Mouse (Mus musculus) cerebellum, adult 8-10 months (tissue): ENCODE results near the gene Apol10b.
"Not testable (repeated sequence)": the region's sequence is repeated elsewhere in the genome, so short reads cannot be mapped to it uniquely, and the experiment has no call there.

Experiments used
- DNase-seq: peaks from one replicate; pipeline ENCODE4 v3.0.0; 2022

Apol10b gene

DNA sequence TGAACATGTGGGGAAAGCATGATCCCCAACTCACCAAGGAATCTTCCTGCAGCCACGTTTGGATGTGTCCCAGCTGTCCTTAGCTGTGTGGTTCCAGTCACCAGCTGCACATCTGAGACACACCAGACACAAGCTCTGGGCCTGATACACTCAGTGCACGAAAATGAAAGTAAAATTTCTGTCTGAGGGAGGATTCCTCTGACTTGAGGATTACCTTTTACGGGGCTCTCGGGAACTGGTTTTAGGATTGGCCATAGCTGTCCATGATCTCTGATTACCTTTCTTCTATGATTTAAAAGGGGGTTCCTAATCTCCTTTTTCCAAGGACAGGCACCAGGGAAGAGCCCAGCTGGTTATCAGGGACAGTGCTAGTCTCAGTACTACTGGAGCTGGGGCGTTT, at the start of gene Apol10b:
Gene Apol10b (minus strand): TSS at position 165 of the 400 bp plus-strand sequence.
- DNase-seq: no peak

DNA sequence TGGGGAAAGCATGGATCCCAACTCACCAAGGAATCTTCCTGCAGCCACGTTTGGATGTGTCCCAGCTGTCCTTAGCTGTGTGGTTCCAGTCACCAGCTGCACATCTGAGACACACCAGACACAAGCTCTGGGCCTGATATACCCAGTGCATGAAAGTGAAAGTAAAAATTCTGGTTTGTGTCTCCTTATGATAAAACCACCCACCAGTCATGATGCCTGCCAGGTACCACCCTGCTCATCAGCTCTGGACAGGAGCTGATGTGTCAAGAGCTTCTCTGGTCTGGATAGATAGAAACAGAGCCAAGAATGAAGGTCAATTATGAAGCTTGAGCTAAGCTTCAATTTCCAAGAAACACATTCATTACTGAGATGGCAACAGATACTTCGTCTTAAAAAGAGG, 47.3 kb upstream of the Apol10b start, which contains the start of gene Apol11b:
Gene Apol11b (minus strand): TSS at position 111 of the 400 bp plus-strand sequence.
- DNase-seq: not testable (repeated sequence)

DNA sequence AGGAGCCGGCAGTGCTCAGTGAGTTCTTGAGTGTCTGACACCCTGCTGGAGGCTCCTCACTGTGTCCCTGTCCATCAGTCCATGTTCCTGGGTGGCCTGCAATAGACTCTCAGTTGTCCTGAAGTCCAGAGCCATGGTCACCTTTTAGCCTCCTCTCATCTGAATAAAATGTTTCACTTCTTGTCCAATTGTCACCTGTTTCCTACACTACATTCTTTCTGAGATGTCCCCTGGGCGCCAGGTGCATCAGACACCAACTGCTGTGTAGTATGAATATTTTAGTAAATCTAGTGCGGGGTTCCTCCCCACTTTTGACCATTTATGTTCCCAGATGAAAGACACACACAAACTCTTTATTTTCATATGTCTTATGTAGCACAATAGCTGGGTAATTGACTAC, 33.9 kb upstream of the Apol10b start:
- DNase-seq: not testable (repeated sequence)

DNA sequence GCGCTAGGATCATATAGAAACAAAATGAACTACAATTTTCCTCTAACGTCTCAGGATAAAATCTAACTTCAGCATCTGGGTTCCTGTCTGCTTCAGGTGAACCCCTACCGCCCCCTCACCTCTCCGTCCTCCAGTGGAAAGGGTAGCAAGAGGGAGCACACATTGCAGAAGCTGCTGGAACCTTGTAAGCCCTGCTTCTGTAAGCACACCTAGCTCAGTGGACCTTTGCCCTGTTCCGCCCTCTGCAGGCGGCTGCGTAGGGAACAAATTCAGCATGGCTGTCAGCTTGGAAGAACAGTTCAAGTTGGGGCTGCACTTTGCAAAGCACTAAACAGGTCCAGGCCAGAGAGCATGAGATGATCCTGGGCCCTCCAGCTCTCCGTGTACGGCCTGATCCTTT, 32.7 kb upstream of the Apol10b start:
- DNase-seq: not testable (repeated sequence)

DNA sequence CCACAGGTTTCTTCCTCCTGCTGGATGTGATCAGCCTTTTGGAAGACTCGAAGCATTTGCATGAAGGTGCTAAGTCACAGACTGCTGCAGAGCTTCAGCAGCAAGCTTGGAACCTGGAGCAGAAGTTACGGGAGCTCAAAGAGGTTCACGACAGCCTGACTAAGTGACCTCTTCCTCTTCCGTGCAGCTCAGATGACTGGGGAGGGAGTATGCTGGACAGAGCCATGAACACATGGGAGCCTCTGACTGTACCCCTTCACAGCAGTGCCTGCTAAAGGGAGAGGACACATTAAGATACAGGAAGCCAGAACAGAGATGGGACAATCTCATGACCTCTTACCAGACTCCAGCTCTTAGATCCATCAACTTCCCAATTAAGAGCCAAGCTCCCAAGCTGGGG, 30.5 kb upstream of the Apol10b start:
- DNase-seq: not testable (repeated sequence)

DNA sequence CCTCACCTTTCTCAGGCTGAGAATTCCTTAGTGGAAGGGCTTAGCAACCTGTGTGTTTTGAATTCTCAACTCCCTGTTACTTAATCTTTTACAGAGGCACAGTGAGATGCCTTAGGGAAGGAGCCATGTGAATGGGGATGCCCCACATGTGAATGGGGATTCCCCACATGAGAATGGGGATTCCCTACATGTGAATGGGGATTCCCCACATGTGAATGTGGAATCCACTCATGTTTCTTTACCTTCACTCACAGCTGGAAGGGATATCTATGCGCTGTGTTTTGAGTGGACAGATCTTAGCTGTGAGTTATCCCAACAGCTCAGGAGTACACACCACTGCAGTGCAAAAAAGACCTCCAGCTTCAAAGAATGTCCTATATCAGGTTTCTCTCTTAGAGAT, 28.8 kb upstream of the Apol10b start:
- no peak for DNase-seq

DNA sequence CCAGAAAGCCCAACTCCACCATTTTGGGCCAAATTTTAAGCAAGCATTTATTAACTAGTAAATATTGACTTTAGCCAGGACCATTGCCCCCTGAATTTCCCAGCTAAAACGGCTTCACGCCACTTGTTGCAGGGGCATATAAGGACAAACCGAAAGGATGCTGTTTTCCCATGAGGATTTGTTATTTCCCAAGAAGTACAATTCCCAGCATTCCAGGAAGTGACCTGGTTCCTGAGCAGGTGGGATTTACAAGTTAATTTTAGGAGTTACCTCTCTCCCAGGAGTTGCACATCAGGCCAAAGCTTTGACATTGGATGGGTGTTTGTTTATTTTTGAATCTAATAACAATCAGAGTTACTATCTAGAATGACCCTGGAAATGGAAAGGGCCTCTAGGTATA, 10.1 kb upstream of the Apol10b start:
- no peak for DNase-seq

DNA sequence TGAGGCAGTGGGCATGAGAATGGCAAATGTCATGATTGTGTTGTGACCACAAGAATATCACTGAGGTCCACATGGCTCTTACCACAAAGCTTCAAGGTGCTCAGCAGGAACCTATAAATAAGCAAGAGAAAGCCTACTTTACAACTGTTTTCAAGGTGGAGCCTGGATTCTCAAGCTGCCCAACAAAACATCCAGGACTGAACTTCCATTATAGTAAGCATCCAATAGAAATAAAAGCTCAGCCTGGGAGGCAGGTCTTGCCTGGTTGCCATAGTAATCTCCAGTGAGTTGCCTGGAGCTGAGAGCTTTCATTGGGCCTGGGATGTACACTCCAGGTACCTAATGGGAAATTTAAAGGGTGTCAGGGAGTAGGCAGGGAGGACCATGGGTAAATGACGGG, 3.0 kb upstream of the Apol10b start, which contains the start of gene Gm36245:
Gene Gm36245 (plus strand): TSS at position 301 of the 400 bp plus-strand sequence.
- DNase-seq: no peak

DNA sequence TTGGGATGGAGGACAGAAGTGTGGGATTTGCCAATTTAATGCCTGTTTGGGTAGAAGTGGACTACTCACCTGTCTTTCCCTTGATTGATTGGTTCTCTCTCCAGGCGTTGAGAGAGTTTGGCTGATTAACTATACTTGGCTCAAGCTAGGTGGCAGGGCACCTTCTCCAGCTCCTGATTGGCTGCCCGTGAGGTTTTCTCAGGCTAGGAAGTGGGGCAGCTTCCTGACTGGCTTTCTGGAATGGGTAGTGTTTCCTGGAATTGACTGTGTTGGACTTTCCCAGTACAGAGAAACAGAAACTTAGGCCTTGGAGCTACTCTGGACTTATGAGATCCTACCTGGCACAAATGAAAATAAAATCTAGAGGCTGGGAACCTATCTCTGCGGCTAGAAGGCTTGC, 2.5 kb upstream of the Apol10b start:
- no peak for DNase-seq

DNA sequence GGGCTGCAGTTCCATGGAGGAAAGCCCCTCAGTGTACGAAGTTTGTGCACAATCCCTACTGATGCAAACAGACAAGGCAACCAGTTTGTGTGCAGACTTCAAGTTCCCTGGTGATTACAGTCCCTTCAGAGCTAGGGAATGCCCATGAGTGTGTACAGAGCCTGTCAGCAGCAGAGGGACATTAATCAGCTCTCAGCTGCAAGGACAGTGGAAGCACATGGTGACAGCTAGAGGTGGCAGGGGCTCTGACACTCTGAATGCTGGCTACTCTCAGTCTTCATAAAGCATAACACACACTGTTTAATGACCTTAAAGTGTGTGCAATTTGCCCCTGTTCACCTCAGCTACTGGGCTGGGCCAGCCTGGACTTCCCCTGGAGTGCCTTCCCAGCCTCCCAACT, 2.4 kb downstream of the Apol10b start:
- no peak for DNase-seq

DNA sequence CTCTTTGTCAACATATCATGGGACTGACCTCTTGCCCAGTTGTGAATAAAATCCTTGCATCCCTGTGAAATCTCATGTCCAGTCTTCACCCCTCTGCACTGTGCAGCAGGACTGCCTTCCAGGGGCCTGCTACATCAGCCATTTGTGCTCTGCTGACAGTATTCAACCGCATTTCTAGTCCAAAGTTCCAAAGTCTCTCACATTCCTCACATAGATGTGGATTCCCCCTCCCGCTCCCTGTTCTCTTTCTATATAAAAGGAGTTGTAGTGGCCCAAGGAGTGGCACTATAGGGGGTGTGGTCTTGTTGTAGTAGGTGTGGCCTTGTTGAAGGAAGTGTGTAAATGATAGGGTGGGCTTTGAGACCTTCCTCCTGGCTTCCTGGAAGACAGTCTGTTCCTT, 5.0 kb downstream of the Apol10b start:
- DNase-seq: no peak

DNA sequence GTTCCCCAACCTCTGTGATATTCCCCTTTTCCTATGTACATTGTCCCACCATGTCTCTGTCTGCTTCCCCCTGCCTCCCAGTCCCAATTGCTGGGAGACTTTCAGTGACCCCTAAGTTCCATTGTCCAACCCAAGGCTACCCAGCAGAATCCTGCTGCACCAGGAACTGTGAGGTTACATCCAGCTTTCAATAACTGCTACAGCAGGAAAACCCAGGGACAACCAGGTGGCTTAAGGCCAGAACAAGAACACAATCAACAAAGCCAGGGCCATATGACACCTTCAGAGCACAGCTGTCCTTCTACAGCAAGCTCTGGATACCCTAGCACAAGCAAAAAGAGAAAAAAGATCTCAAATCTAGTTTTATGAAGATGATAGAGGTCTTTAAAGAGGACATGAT, 6.9 kb downstream of the Apol10b start:
- DNase-seq: no peak

DNA sequence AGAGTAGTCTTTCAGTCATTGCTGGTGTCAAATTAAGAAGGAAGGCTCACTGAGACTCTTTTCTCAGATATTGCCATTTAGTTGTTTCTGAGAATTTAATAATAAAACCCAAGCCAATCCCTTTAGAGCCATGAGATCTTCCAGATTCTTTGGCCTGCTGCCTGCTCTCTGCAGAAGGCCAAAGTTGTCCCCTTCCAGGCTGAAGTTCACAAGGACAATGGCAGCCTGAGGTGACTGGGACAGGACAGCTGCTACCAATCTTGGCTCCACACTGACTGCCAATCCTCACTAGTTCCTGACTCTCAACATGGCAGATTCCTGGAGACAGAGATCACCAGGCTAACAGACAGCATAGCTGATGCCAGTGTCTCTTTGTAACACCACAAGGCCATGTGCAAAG, 8.9 kb downstream of the Apol10b start:
- no peak for DNase-seq

DNA sequence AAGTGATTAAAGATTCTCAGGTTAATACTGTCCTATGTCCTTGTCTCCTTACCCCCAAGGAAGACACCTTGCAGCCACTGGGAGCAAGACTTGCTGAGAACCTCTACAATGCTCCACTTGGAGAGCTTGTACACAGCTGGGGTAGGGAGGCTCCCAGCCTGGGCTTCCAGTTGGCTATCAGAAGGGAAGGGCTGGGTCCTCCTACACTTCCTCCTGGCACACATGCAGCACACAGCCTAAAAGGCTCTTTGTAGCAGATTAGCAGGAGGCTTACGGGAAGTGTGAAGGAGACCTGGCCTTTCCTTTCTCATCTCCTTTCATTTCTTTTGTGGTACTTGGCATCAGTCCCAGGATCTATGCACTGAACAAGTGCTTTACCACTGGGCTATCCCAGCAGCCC, 14.2 kb downstream of the Apol10b start:
- DNase-seq: no peak

DNA sequence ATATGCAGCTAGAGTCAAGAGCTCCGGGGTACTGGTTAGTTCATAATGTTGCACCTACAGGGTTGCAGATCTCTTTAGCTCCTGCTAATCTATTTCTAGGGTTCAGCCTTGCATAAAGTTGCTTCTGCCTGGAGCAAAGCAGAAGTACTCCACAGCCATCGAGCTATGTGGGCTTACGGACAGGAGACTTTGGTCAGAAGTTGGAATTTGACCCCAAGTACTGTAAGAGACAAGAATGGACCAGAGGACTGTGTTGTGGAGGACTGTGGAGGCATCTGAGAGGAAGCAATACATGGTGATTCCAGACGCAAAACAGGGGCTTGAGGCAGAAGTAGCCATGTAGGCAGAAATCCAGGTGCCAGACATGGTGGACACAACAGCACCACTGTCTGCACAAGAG, 16.6 kb downstream of the Apol10b start:
- no peak for DNase-seq

DNA sequence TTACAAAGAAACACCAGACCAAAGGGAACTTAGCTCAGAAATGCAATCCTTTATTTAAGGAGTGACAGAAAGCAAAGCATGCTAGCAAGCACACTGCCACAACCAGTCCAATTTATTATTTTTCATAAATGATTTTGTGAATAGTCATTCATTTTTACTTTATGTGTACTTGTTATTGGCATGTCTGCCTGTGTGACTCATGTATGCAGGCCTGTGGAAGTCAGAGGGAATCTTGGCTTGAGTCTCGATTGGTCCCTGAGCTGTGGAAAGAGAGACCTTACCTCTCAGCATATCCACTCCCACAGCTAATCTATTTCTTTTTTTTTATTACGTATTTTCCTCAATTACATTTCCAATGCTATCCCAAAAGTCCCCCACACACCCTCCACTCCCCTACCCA, 17.1 kb downstream of the Apol10b start:
- DNase-seq: no peak

DNA sequence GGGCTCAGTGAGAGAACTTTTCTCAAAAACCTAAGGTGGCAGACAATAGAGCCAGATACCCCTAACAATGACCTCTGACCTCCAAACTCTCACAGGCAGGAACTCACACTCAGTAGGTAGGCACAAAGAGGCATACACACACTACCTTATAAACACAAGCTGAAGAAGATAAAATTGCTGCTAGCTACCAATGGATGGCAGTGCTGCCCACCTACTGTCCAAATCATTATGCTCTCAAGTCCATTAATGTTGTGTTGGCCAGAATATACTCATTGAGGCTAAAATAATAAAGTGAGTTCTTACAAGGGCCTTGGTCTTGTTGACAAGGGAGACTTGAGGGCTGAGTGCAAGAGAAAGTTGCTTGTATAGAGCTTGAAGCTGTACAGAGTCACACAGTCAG, 32.7 kb downstream of the Apol10b start:
- DNase-seq: no peak

DNA sequence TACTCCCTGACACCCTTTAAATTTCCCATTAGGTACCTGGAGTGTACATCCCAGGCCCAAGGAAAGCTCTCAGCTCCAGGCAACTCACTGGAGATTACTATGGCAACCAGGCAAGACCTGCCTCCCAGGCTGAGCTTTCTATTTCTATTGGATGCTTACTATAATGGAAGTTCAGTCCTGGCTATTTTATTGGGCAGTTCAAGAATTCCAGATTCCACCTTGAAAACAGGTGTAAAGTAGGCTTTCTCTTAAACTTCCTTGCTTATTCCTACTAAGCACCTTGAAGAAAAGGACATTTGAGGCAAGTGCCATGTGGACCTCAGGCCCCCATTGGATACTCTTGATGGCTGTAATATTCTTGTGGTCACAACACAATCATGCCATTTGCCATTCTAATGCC, 34.1 kb downstream of the Apol10b start, which contains the start of gene 1700025B11Rik:
Gene 1700025B11Rik (minus strand): TSS at position 101 of the 400 bp plus-strand sequence.
- no peak for DNase-seq

DNA sequence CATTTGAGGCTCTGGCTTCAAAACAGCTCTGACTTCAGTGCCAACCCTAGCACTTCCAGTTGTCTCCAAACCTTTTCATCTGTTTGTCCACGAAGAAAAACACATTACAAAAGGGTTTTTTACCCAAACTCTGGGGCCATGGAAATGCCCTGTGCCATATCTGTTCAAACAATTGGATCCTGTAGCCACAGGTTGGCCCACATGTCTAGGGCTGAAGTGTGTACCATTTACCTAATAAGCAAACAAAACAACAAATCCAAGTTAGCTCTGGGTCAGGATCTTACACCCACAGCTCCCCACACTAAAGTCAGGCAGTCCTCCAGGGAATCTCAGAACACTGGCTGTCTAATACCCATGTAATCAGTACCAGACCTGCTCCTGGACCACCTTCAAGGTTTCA, 56.7 kb downstream of the Apol10b start:
- DNase-seq: not testable (repeated sequence)
